Mouse (Mus musculus): ENCODE data around the gene Zbtb25.

Gene Zbtb25

GRCm38 (mm10) chr12:76303474-76303873 lies 65.9 kb downstream of the Zbtb25 start:
- DNase-seq (ENCODE audit: extremely low spot score, low read depth, low spot score): no peak

GRCm38 (mm10) chr12:76300367-76300766 lies 69.0 kb downstream of the Zbtb25 start:
- DNase-seq (ENCODE audit: extremely low spot score, low read depth, low spot score): no peak

- no peak for DNase-seq (ENCODE audit: extremely low spot score, low read depth, low spot score)
Observed at GRCm38 (mm10) chr12:76299361-76299906, 70.0 kb downstream of the Zbtb25 start.

GRCm38 (mm10) chr12:76297830-76298229 lies 71.6 kb downstream of the Zbtb25 start:
- no peak for DNase-seq (ENCODE audit: extremely low spot score, low read depth, low spot score)

Measured in hindlimb bud, embryonic 11.5 days (tissue).